ENCODE assay signal across 1 mouse cellular context in genomic region chr12:111712476-111712875, GRCm38 (mm10).
TF ChIP-seq lines count a peak whose summit lies in the region.

No protein-coding gene starts in this region.

TF ChIP-seq in CH12.LX, 34 proteins besides CTCF, POLR2A, EP300 and RAD21:
- TF ChIP-seq MAX (IDR thresholded peaks at IDR 0.05; ENCODE audit: low read length): no peak
- TF ChIP-seq SMC3 (IDR thresholded peaks at IDR 0.05; ENCODE audit: low read depth, low read length): no peak
- no peak for TF ChIP-seq ELF1 (IDR thresholded peaks at IDR 0.05; ENCODE audit: low read depth, low read length)
